Mouse (Mus musculus) heart, embryonic 13.5 days (tissue): Measurements from ENCODE around the gene Baz1b. TPM values are rescaled to one million over a fixed set of nuclear protein-coding genes. Genes with fewer than 3 reads are reported as not detected.

Experiments used
- ATAC-seq: fragments of 200-750 bp; cut with Nextera tagmentation; 2 replicates; pipeline ENCODE4 v1.8.0; 2017; ENCODE audit warnings: moderate TSS enrichment; ENCODE audit not compliant: insufficient number of reproducible peaks, low FRiP score, low TSS enrichment; ENCODE audit errors: extremely low read depth
- H3K27ac ChIP-seq: fragments of 300-500 bp; sonication (generic); replicated peaks from 2 replicates; pipeline ENCODE4 v1.5.1; 2015; ENCODE audit warnings: moderate library complexity, mild to moderate bottlenecking, inconsistent platforms
- H3K27me3 ChIP-seq: fragments of 300-500 bp; sonication (generic); replicated peaks from 2 replicates; pipeline ENCODE4 v1.6.1; 2015; ENCODE audit warnings: mild to moderate bottlenecking, inconsistent platforms
- H3K36me3 ChIP-seq: fragments of 300-500 bp; sonication (generic); 2 replicates; pipeline ENCODE4 v1.6.1; 2015; ENCODE audit warnings: mild to moderate bottlenecking, inconsistent platforms
- H3K4me1 ChIP-seq: fragments of 300-500 bp; sonication (generic); 2 replicates; pipeline ENCODE4 v1.6.1; 2015; ENCODE audit warnings: inconsistent platforms
- H3K4me2 ChIP-seq: fragments of 300-500 bp; sonication (generic); 2 replicates; pipeline ENCODE4 v1.6.1; 2015; ENCODE audit warnings: inconsistent platforms, mild to moderate bottlenecking, moderate library complexity
- H3K4me3 ChIP-seq: fragments of 300-500 bp; sonication (generic); 2 replicates; pipeline ENCODE4 v1.5.1; 2015; ENCODE audit warnings: moderate library complexity, mild to moderate bottlenecking, inconsistent platforms
- H3K9ac ChIP-seq: fragments of 300-500 bp; sonication (generic); 2 replicates; pipeline ENCODE4 v1.6.1; 2015; ENCODE audit warnings: inconsistent platforms, mild to moderate bottlenecking, moderate library complexity
- H3K9me3 ChIP-seq: fragments of 300-500 bp; sonication (generic); 2 replicates; pipeline ENCODE4 v1.6.1; 2016; ENCODE audit warnings: inconsistent platforms
- WGBS: fragments of 180-500 bp; shearing (Covaris S2); methylation state at CpG from one replicate; pipeline ENCODE4 v1.1.7; 2015; ENCODE audit warnings: mixed read lengths; 5-methylcytosine and 5-hydroxymethylcytosine counted together
- polyA plus RNA-seq: library from polyadenylated mRNA; unstranded; fragments of >200 nt; fragmentation: Nextera tagmentation; extraction: Ambion mirVana; gene quantifications from 2 replicates; pipeline ENCODE4 v1.2.1, GENCODE M21; 2015

The Baz1b gene
- 21.9 and 24.4 TPM in 2 replicates for polyA plus RNA-seq

GRCm38 (mm10) chr5:135186621-135187348 lies at the start of gene Baz1b:
Gene Baz1b (plus strand): TSS chr5:135187264.
- Histone ChIP-seq H3K4me2 (peak within 1 kb of the TSS; percentile 84), H3K36me3 (peaks cover 34% of the 10 kb centered on the region), H3K9ac (peak within 1 kb of the TSS; percentile 97), H3K4me1 (peaks cover 39% of the 10 kb centered on the region), H3K9me3 (no peaks in the 10 kb centered on the region), H3K4me3 (peak within 1 kb of the TSS; percentile 89), H3K27me3 (no peaks in the 10 kb centered on the region), H3K27ac (peak within 1 kb of the TSS; percentile 96)
- WGBS: under 1% methylated on average over 57 of the region's 57 CpGs
- ATAC-seq: peak; percentile 96

GRCm38 (mm10) chr5:135139881-135140280 lies 47.2 kb upstream of the Baz1b start:
- H3K27me3 ChIP-seq: peaks cover 15% of the 10 kb centered on the region
- no peak overlapping the region for H3K4me2 ChIP-seq
- no peak for ATAC-seq
- no peak overlapping the region for H3K4me3 ChIP-seq
- no peaks in the 10 kb centered on the region for H3K4me1 ChIP-seq
- no peaks in the 10 kb centered on the region for H3K36me3 ChIP-seq
- WGBS: 68% methylated on average over 2 of the region's 2 CpGs
- no peak overlapping the region for H3K27ac ChIP-seq
- H3K9ac ChIP-seq: no peak overlapping the region
- 0 out of 2 replicates have a peak, but pooled peaks cover 6% of the 10 kb centered on the region for H3K9me3 ChIP-seq

GRCm38 (mm10) chr5:135144469-135144868 lies 42.6 kb upstream of the Baz1b start:
- Histone ChIP-seq H3K9me3 (no peaks in the 10 kb centered on the region), H3K4me3 (no peak overlapping the region), H3K4me1 (peaks cover 9% of the 10 kb centered on the region), H3K27me3 (no peaks in the 10 kb centered on the region), H3K4me2 (no peak overlapping the region), H3K9ac (no peak overlapping the region), H3K27ac (no peak overlapping the region), H3K36me3 (no peaks in the 10 kb centered on the region)
- no peak for ATAC-seq
- 51% methylated on average over 4 of the region's 4 CpGs for whole genome bisulfite sequencing

- Histone ChIP-seq H3K36me3 (no peaks in the 10 kb centered on the region), H3K4me3 (no peak overlapping the region), H3K9me3 (no peaks in the 10 kb centered on the region), H3K27ac (no peak overlapping the region), H3K27me3 (no peaks in the 10 kb centered on the region), H3K9ac (no peak overlapping the region), H3K4me1 (peaks cover 13% of the 10 kb centered on the region), H3K4me2 (no peak overlapping the region)
- WGBS: 49% methylated on average over 3 of the region's 3 CpGs
- ATAC-seq: no peak
Observed at GRCm38 (mm10) chr5:135145532-135145931, 41.5 kb upstream of the Baz1b start.

- no peaks in the 10 kb centered on the region for H3K9me3 ChIP-seq
- no peaks in the 10 kb centered on the region for H3K36me3 ChIP-seq
- H3K9ac ChIP-seq: no peak overlapping the region
- H3K4me2 ChIP-seq: no peak overlapping the region
- no peaks in the 10 kb centered on the region for H3K27me3 ChIP-seq
- no peak for ATAC-seq
- H3K27ac ChIP-seq: no peak overlapping the region
- H3K4me1 ChIP-seq: peaks cover 16% of the 10 kb centered on the region
- no peak overlapping the region for H3K4me3 ChIP-seq
Observed at GRCm38 (mm10) chr5:135145955-135146354, 41.1 kb upstream of the Baz1b start.

GRCm38 (mm10) chr5:135148715-135149052 lies 38.4 kb upstream of the Baz1b start:
- no peak for ATAC-seq
- no peaks in the 10 kb centered on the region for H3K9me3 ChIP-seq
- 2% methylated on average over 13 of the region's 13 CpGs for WGBS
- H3K27me3 ChIP-seq: no peaks in the 10 kb centered on the region
- peaks cover 21% of the 10 kb centered on the region for H3K4me1 ChIP-seq
- H3K36me3 ChIP-seq: peaks cover 17% of the 10 kb centered on the region
- peak overlapping the region; percentile 78 for H3K4me3 ChIP-seq
- peak overlapping the region; percentile 76 for H3K9ac ChIP-seq
- peak overlapping the region; percentile 94 for H3K27ac ChIP-seq
- peak overlapping the region; percentile 73 for H3K4me2 ChIP-seq

- Histone ChIP-seq H3K4me3 (peak within 1 kb of the TSS; percentile 78), H3K4me2 (peak within 1 kb of the TSS; percentile 73), H3K9ac (peak within 1 kb of the TSS; percentile 87), H3K27me3 (no peaks in the 10 kb centered on the region), H3K4me1 (peaks cover 21% of the 10 kb centered on the region), H3K27ac (peak within 1 kb of the TSS; percentile 94), H3K9me3 (no peaks in the 10 kb centered on the region), H3K36me3 (peaks cover 23% of the 10 kb centered on the region)
- WGBS: under 1% methylated on average over 63 of the region's 63 CpGs
- peak; percentile 99 for ATAC-seq
Observed at GRCm38 (mm10) chr5:135149053-135149819, 37.8 kb upstream of the Baz1b start, which contains the start of gene Tbl2. Gene Tbl2 (plus strand): TSS chr5:135149657.

- peaks cover 21% of the 10 kb centered on the region for H3K4me1 ChIP-seq
- peaks cover 28% of the 10 kb centered on the region for H3K36me3 ChIP-seq
- peak overlapping the region; percentile 62 for H3K27ac ChIP-seq
- peak overlapping the region; percentile 73 for H3K4me2 ChIP-seq
- H3K4me3 ChIP-seq: peak overlapping the region; percentile 78
- H3K9ac ChIP-seq: peak overlapping the region; percentile 87
- under 1% methylated on average over 23 of the region's 23 CpGs for WGBS
- no peaks in the 10 kb centered on the region for H3K9me3 ChIP-seq
- H3K27me3 ChIP-seq: no peaks in the 10 kb centered on the region
- ATAC-seq: no peak
Observed at GRCm38 (mm10) chr5:135149820-135150178, 37.3 kb upstream of the Baz1b start.

GRCm38 (mm10) chr5:135156496-135156895 lies 30.6 kb upstream of the Baz1b start:
- 93% methylated on average over 4 of the region's 4 CpGs for WGBS
- no peak overlapping the region for H3K4me3 ChIP-seq
- H3K9ac ChIP-seq: no peak overlapping the region
- no peaks in the 10 kb centered on the region for H3K27me3 ChIP-seq
- no peak for ATAC-seq
- H3K4me1 ChIP-seq: 0 out of 2 replicates have a peak, but pooled peaks cover under 1% of the 10 kb centered on the region
- H3K4me2 ChIP-seq: no peak overlapping the region
- H3K9me3 ChIP-seq: no peaks in the 10 kb centered on the region
- H3K27ac ChIP-seq: no peak overlapping the region
- peaks cover 94% of the 10 kb centered on the region for H3K36me3 ChIP-seq

- Histone ChIP-seq H3K4me2 (no peak overlapping the region), H3K4me3 (no peak overlapping the region), H3K9me3 (no peaks in the 10 kb centered on the region), H3K9ac (no peak overlapping the region), H3K27ac (no peak overlapping the region), H3K4me1 (no peaks in the 10 kb centered on the region), H3K27me3 (no peaks in the 10 kb centered on the region), H3K36me3 (peaks cover 78% of the 10 kb centered on the region)
- WGBS: 90% methylated on average over 4 of the region's 4 CpGs
- no peak for ATAC-seq
Observed at GRCm38 (mm10) chr5:135161221-135161620, 25.8 kb upstream of the Baz1b start.

- H3K27me3 ChIP-seq: no peaks in the 10 kb centered on the region
- WGBS: 70% methylated on average over 7 of the region's 7 CpGs
- no peaks in the 10 kb centered on the region for H3K4me1 ChIP-seq
- ATAC-seq: no peak
- no peak overlapping the region for H3K27ac ChIP-seq
- H3K36me3 ChIP-seq: peaks cover 74% of the 10 kb centered on the region
- H3K9me3 ChIP-seq: no peaks in the 10 kb centered on the region
- H3K4me2 ChIP-seq: no peak overlapping the region
- H3K4me3 ChIP-seq: no peak overlapping the region
- no peak overlapping the region for H3K9ac ChIP-seq
Observed at GRCm38 (mm10) chr5:135161650-135162049, 25.4 kb upstream of the Baz1b start.
